Mouse (Mus musculus): ENCODE results near the gene Parg. TPM values are rescaled to one million over a fixed set of nuclear protein-coding genes. Genes with fewer than 3 reads are reported as not detected.
A peak's percentile ranks its signal among the peaks of the same experiment; 100 is the strongest.
"Not testable (repeated sequence)": the region's sequence is repeated elsewhere in the genome, so short reads cannot be mapped to it uniquely, and the experiment has no call there.

Gene Parg
- total RNA-seq, 4 experiments from 2014 or later, result 37.3 to 42.6 (median 38.8) TPM

- no peak for DNase-seq (ENCODE audit: low spot score in 2 of 2)
Measured at GRCm38 (mm10) chr14:32179393-32180195, 22.2 kb upstream of the Parg start.

GRCm38 (mm10) chr14:32180861-32181260 is 20.9 kb upstream of the Parg start:
- no peak for DNase-seq (ENCODE audit: low spot score in 2 of 2)

GRCm38 (mm10) chr14:32183846-32184245 is 17.9 kb upstream of the Parg start:
- no peak for DNase-seq (ENCODE audit: low spot score in 2 of 2)

GRCm38 (mm10) chr14:32190627-32191391 is 10.9 kb upstream of the Parg start:
- DNase-seq (ENCODE audit: low spot score in 2 of 2), result no peak

GRCm38 (mm10) chr14:32191926-32192325 is 9.8 kb upstream of the Parg start:
- DNase-seq (ENCODE audit: low spot score in 2 of 2), result no peak

- DNase-seq (ENCODE audit: low spot score in 2 of 2), result peak in 1 of 2 experiments; percentile 11
Measured at GRCm38 (mm10) chr14:32192437-32192836, 9.3 kb upstream of the Parg start.

- not testable (repeated sequence) for DNase-seq (ENCODE audit: low spot score in 2 of 2)
Measured at GRCm38 (mm10) chr14:32193557-32193956, 8.2 kb upstream of the Parg start.

GRCm38 (mm10) chr14:32201354-32201753 is 395 bp upstream of the Parg start:
- no peak for DNase-seq (ENCODE audit: low spot score in 2 of 2)

- DNase-seq (ENCODE audit: low spot score in 2 of 2), result no peak
Measured at GRCm38 (mm10) chr14:32226601-32227000, 24.9 kb downstream of the Parg start.

- peak in 1 of 2 experiments; percentile 15 for DNase-seq (ENCODE audit: low spot score in 2 of 2)
Measured at GRCm38 (mm10) chr14:32228996-32229395, 27.2 kb downstream of the Parg start.

GRCm38 (mm10) chr14:32242401-32242800 is 40.7 kb downstream of the Parg start:
- no peak for DNase-seq (ENCODE audit: low spot score in 2 of 2)

GRCm38 (mm10) chr14:32246019-32246418 is 44.3 kb downstream of the Parg start:
- DNase-seq (ENCODE audit: low spot score in 2 of 2), result no peak

- DNase-seq (ENCODE audit: low spot score in 2 of 2), result no peak
Measured at GRCm38 (mm10) chr14:32249616-32250015, 47.9 kb downstream of the Parg start.

GRCm38 (mm10) chr14:32260830-32261229 is 59.1 kb downstream of the Parg start:
- no peak for DNase-seq (ENCODE audit: low spot score in 2 of 2)

- DNase-seq (ENCODE audit: low spot score in 2 of 2), result no peak
Measured at GRCm38 (mm10) chr14:32261741-32262140, 60.0 kb downstream of the Parg start.

- no peak for DNase-seq (ENCODE audit: low spot score in 2 of 2)
Measured at GRCm38 (mm10) chr14:32268999-32269398, 67.2 kb downstream of the Parg start.

- no peak for DNase-seq (ENCODE audit: low spot score in 2 of 2)
Measured at GRCm38 (mm10) chr14:32269589-32269988, 67.8 kb downstream of the Parg start.

- peak in 1 of 2 experiments; percentile 78 for DNase-seq (ENCODE audit: low spot score in 2 of 2)
Measured at GRCm38 (mm10) chr14:32301622-32302021, 99.9 kb downstream of the Parg start.

GRCm38 (mm10) chr14:32302423-32302822 is 100.7 kb downstream of the Parg start:
- no peak for DNase-seq (ENCODE audit: low spot score in 2 of 2)

- no peak for DNase-seq (ENCODE audit: low spot score in 2 of 2)
Measured at GRCm38 (mm10) chr14:32304921-32305320, 103.2 kb downstream of the Parg start.

GRCm38 (mm10) chr14:32309876-32310275 is 108.1 kb downstream of the Parg start:
- DNase-seq (ENCODE audit: low spot score in 2 of 2), result peak; percentile 44 to 65

- no peak for DNase-seq (ENCODE audit: low spot score in 2 of 2)
Measured at GRCm38 (mm10) chr14:32311381-32312035, 109.8 kb downstream of the Parg start.
